Mouse (Mus musculus): ENCODE data around the gene Ccdc174. TPM values are rescaled to one million over a fixed set of nuclear protein-coding genes. Genes with fewer than 3 reads are reported as not detected.
"Not testable (repeated sequence)": the region's sequence is repeated elsewhere in the genome, so short reads cannot be mapped to it uniquely, and the experiment has no call there.

Gene Ccdc174
- 10 to 100 TPM; 22.8 to 24.1 TPM for total RNA-seq (2021)

- intact Hi-C loops (cut with DNase I), result no loop called here
- peak; percentile 96 to 98 for DNase-seq (ENCODE audit: low spot score in 2 of 2)
These were observed at the start of gene Ccdc174 for GRCm38 (mm10) chr6:91877885-91878651. Gene Ccdc174, plus strand, starts transcription at chr6:91878053.

GRCm38 (mm10) chr6:91832863-91833440 is 44.9 kb upstream of the Ccdc174 start:
- intact Hi-C loops (cut with DNase I), result no loop called here

GRCm38 (mm10) chr6:91839010-91839871 is 38.6 kb upstream of the Ccdc174 start:
- intact Hi-C loops (cut with DNase I), result no loop called here
- DNase-seq (ENCODE audit: low spot score in 2 of 2), result peak; percentile 64 to 82

More at GRCm38 (mm10) chr6:91832863-91833440, 44.9 kb upstream of the Ccdc174 start:
- no peak for DNase-seq (ENCODE audit: low spot score in 2 of 2)

GRCm38 (mm10) chr6:91842897-91843627 is 34.8 kb upstream of the Ccdc174 start:
- intact Hi-C loops (cut with DNase I), result no loop called here
- DNase-seq (ENCODE audit: low spot score in 2 of 2), result peak; percentile 7 to 18

DNA sequence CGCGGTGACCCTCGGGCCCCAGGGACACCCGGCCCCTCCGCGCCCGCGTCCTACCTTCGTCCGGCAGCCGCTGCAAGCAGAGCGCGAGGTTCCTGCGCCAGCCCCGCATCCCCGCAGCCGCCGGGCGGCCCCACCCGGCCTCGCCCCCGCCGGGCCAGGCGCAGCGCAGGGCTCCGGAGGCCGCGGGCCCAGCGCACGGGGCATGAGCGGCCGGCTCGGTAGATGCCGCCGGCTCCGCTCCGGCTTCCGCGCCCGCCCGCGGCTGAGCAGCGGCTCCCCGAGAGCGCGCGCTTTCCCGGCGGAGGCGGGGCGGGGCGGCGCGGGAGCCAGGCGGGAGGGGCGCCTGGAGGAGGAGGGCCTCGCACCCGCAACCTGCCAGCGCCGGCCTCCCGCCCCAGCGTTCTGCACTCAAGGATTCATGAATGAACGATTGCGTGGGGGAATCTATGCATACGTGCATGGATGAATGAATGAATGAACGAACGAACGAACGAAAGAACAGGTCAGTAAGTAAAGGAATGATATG is 34.2 kb upstream of the Ccdc174 start:
- DNase-seq (ENCODE audit: low spot score in 2 of 2), result peak; percentile 23 to 35

GRCm38 (mm10) chr6:91852550-91852949 is 25.3 kb upstream of the Ccdc174 start:
- intact Hi-C loops (cut with DNase I), result loop anchor here (1.0 to 5.0 kb wide), 2 partner anchors 76 to 275 kb away; no protein-coding TSS in a partner anchor
- peak; percentile 15 to 41 for DNase-seq (ENCODE audit: low spot score in 2 of 2)

More for the DNA sequence above, 34.2 kb upstream of the Ccdc174 start:
- intact Hi-C loops (cut with DNase I), result no loop called here

DNA sequence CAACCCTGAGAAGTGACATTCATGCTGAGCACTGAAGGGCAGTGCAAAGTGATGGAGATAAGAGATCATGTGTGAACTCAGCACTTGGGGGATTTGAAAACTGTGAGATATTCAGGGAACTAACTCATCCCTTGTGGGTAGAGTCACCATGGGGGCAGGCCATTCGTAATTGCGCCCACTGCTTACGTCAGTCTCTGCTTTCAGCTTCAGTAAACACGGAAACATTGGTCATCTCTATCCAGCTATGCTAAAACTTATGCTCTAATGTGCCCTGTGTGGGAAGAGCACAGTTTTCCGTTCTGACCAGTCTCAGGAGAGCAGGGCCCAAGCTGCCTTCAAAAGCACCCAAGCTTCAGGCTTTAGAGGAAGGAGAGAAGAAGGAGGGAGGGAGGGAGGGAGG is 19.5 kb upstream of the Ccdc174 start:
- no peak for DNase-seq (ENCODE audit: low spot score in 2 of 2)
- intact Hi-C loops (cut with DNase I), result no loop called here

- DNase-seq (ENCODE audit: low spot score in 2 of 2), result no peak
- intact Hi-C loops (cut with DNase I), result no loop called here
These were observed 15.0 kb upstream of the Ccdc174 start for GRCm38 (mm10) chr6:91862848-91863247.

- no peak for DNase-seq (ENCODE audit: low spot score in 2 of 2)
- intact Hi-C loops (cut with DNase I), result no loop called here
These were observed 13.3 kb upstream of the Ccdc174 start for GRCm38 (mm10) chr6:91864595-91864994.

- intact Hi-C loops (cut with DNase I), result no loop called here
- DNase-seq (ENCODE audit: low spot score in 2 of 2), result peak; percentile 35 to 85
These were observed 12.3 kb upstream of the Ccdc174 start for GRCm38 (mm10) chr6:91865601-91866000.

GRCm38 (mm10) chr6:91868091-91868490 is 9.8 kb upstream of the Ccdc174 start:
- DNase-seq (ENCODE audit: low spot score in 2 of 2), result no peak
- intact Hi-C loops (cut with DNase I), result no loop called here

DNA sequence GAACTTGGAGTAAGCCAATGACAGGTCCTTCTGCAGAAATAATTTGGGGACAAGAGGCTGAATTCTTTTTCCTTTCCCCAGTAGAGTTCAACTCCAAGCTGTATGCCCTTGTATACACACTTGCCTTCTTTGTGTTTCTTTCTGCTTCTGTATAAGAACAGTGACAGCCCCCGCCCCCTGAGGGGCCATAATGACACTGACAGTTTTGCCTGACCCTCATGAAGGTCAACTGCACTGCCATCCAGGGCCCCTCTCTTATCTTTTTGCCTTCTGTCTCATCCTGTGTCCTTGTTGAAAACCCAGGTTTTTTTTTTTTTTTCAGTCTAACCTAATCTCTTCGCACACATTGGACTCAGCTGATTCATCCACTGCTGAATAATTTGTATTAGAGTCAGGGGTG is 5.1 kb upstream of the Ccdc174 start:
- no peak for DNase-seq (ENCODE audit: low spot score in 2 of 2)
- intact Hi-C loops (cut with DNase I), result no loop called here

DNA sequence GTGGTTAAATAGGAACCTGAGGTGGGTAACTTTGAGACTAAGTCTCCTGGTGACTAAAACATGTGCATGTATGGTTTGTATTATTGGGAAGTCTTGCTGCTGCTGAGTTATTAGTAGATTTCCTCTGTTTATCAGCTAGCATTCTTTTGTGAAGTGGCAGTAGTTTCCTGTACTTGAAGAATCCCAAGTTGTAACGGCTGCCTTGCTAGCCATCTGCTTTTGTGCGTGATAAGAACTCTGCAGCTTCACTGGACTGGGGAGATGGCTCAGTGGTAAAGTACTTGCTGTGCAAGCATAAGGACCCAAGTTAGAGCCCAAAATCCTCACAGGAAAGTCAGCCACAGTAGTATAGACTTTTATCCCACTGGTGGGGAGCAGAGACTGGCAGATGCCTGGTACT is 6.0 kb downstream of the Ccdc174 start:
- DNase-seq (ENCODE audit: low spot score in 2 of 2), result no peak
- intact Hi-C loops (cut with DNase I), result no loop called here

DNA sequence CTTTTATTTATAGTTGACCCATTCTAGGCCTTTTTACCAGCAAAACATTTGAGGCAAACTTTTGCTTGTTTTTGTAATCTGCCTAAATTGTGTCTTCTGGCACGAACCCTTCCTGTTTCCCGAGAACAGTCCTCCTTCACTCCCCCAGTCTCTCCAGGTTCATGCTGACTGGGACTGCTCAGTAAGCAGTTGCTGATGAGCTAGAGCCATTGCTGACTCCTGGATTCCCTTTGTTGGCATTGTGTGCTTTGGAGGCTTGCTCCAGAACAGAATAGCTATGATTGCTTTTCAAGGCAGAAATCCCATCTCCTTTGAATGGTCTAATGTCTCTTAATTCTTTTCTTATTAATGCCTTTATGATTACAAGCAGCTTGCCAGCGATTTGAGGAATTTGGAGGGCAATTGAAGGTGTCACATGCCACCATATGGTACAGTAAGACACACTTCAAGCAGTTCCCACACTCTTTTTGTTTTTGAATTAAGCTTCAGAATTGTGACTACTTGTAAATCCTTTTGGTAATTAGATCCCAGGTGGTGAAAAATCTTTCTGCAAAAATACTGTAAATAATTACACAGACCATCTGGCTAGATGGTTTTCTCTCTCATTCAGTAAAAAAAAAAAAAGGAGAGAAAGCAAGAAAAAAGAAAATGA is 11.5 kb downstream of the Ccdc174 start:
- intact Hi-C loops (cut with DNase I), result no loop called here
- DNase-seq (ENCODE audit: low spot score in 2 of 2), result no peak

GRCm38 (mm10) chr6:91890615-91891014 is 12.8 kb downstream of the Ccdc174 start:
- intact Hi-C loops (cut with DNase I), result no loop called here
- no peak for DNase-seq (ENCODE audit: low spot score in 2 of 2)

DNA sequence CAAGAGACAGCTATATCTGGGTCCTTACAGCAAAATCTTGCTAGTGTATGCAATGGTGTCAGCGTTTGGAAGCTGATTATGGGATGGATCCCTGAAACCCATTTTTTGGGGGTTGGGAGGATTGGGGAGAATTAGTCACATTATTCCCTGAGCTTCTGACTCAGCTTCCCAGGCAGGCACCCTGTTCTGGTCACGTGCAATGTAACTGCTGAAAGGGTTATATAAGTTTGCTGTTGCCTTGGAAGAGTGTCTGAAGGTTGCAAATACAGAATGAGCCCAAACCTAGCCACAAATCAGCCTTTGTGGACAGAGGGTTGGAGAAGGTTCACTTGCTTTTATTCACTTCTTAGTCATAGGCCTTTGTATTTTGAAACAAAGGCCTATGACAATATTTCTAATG is 13.9 kb downstream of the Ccdc174 start:
- intact Hi-C loops (cut with DNase I), result no loop called here
- peak in 1 of 2 experiments; percentile 36 for DNase-seq (ENCODE audit: low spot score in 2 of 2)

DNA sequence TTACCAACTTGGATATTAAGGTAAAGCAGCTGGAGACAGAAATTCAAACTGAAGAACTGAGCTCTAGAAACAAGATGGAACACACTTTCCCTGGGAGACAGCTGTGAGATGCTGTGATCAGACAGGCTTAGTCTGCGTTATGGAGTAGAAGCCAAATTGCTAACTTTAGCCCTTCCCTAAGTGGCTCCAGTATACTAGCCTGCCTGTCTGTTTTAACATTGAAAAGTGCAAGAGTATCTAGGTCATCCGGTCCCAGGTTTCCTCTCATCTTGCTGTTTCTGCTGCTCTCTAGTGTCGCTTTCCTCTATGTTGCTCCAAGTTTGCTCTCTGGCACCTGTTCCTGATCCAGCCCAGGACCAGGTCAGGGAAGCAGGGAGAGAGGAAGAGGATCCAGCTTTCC is 18.9 kb downstream of the Ccdc174 start:
- intact Hi-C loops (cut with DNase I), result no loop called here
- DNase-seq (ENCODE audit: low spot score in 2 of 2), result peak in 1 of 2 experiments; percentile 28

DNA sequence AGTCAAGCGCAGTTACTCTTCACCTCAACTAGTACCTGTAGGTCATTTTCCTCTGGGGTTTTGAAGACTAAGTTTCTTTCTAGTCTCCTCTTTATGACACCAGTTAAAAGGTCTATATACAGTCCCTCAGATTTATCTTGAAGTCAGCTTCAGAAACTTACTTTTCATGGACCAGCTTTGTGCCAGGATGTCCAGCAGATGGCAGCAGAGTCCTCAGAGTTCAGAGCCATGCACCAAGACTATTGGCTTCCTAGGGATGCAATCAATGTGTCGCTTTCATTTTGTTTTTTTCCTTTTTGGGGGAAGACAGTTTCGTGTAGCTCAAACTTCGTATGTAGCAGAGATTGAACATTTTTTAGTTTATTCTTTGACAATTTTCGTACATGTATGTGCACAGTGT is 23.7 kb downstream of the Ccdc174 start:
- intact Hi-C loops (cut with DNase I), result loop anchor here (1.0 to 10.0 kb wide), 3 partner anchors 125 to 363 kb away; no protein-coding TSS in a partner anchor
- peak; percentile 74 to 85 for DNase-seq (ENCODE audit: low spot score in 2 of 2)

DNA sequence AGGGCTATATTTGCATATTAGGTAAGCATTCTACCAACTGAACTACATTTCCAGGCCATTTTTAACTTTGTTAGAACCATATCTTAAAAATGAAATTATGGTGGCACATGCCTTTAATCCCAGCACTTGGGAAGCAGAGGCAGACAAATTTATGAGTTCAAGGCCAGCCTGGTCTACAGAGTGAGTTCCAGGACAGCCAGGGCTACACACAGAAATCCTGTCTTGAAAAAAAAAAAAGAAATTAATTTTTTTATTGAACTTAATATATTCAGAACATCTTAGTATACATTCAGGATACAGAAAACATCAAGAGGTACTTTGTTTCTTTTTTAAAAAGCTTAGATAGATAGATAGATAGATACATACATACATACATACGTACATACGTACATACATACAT is 24.7 kb downstream of the Ccdc174 start, which contains the start of gene 4930590J08Rik:
TSS of gene 4930590J08Rik (plus strand) at position 301 of the 400 bp plus-strand sequence.
- intact Hi-C loops (cut with DNase I), result loop anchor here (10.0 kb wide), 1 partner anchor 362 kb away; no protein-coding TSS in a partner anchor
- not testable (repeated sequence) for DNase-seq (ENCODE audit: low spot score in 2 of 2)

All from left cerebral cortex, postnatal 25 days (tissue).